Mouse (Mus musculus) left cerebral cortex, adult 6 months (tissue): Measurements from ENCODE around the gene Neurog2. TPM values are rescaled to one million over a fixed set of nuclear protein-coding genes. Genes with fewer than 3 reads are reported as not detected.

Experiments used
- long read RNA-seq, 2 experiments: library from polyadenylated mRNA; unstranded; transcript quantifications; one replicate each; pipeline ENCODE4 v2.0.0; 2019 to 2020
- polyA plus RNA-seq: library from polyadenylated mRNA; unstranded; fragments of <200 nt; fragmentation: Nextera tagmentation; gene quantifications from 2 replicates; pipeline ENCODE4 v1.2.3, GENCODE M21; 2021

The Neurog2 gene
- 0.20 and 0.50 TPM in 2 replicates for polyA plus RNA-seq
- long read RNA-seq, experiment 1 = 0 reads
- long read RNA-seq, experiment 2, partial matches to known transcripts = 1 of 1 reads
- long read RNA-seq, experiment 2, other reads (novel, unspliced or antisense) = 0 of 1 reads

GRCm38 (mm10) chr3:127633080-127634032 is at the start of gene Neurog2:
Neurog2 (plus strand) TSS chr3:127633135.

Other genes starting within 250 kb of the Neurog2 start
- gene Ank2, start 133.8 kb upstream of the Neurog2 start, polyA plus RNA-seq = 133 and 141 TPM in 2 replicates
- 14.9 and 16.0 TPM in 2 replicates for gene Larp7, start 79.8 kb upstream of the Neurog2 start, polyA plus RNA-seq
- 0.38 and 0.51 TPM in 2 replicates for gene Zgrf1, start 79.6 kb upstream of the Neurog2 start, polyA plus RNA-seq
- gene Alpk1, start 147.4 kb downstream of the Neurog2 start, polyA plus RNA-seq = 0.33 and 0.51 TPM in 2 replicates
- 8.5 and 8.8 TPM in 2 replicates for gene Tifa, start 156.7 kb downstream of the Neurog2 start, polyA plus RNA-seq
- 19.5 and 59.0 TPM in 2 replicates for gene Ap1ar, start 204.4 kb downstream of the Neurog2 start, polyA plus RNA-seq